Mouse (Mus musculus) cerebellum, postnatal 4 days (tissue): Measurements from ENCODE around the gene Tjp2.
A peak's percentile ranks its signal among the peaks of the same experiment; 100 is the strongest.
"Not testable (repeated sequence)": the region's sequence is repeated elsewhere in the genome, so short reads cannot be mapped to it uniquely, and the experiment has no call there.

Source experiments
- DNase-seq, 2 experiments: peaks; one replicate each; pipeline ENCODE4 v3.0.0; 2022; ENCODE audit warnings: low spot score in 2 of 2, mixed read lengths in 1 of 2

Gene Tjp2

DNA sequence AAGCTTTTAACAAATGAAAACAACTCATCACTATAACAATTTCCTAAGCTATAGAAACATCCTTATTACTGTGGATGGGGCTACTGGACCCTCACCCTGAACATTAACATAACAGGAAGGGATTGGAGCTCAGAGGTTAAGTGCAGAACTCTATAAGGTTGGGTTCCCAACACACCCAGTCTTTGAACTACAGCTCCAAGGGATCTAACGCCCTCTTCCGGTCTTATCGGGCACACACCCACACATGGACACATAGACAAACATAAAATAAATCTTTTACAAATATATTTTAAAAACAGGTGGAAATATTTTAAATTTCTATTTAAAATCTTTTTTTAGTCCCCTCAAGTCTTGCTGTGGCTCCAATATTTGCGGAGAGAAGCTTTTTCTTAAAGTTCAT, 3.4 kb downstream of the Tjp2 start:
- no peak for DNase-seq

DNA sequence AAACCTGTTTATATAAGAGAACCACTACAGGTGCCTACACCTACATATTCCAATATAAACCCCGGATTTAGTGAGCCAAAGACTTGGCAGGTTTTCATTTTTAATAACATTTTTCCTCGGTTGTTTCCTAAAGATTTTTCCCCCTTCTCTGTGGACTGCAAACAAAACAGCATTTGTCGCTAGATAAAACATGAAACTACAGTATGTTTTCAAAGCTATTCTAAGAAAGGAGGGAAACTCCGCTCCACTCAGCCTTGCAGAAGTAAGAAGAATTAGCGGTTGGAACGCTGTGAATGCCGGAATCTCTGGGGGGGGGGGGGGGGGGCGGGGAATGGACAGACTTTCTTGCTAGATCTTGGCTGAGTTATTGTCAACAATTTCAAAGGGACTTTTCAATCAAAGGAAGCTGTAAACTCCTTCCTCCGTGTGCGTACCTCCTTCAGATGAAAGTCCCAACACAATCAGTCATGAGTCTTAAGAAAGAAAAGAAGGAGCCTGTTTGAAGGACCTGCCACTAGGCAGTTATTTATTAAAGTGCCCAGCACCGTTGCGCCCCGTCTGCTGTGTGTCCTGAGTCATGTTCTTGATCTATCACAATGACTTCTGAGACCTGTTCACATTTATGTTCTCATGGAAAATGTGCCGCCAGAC, 3.9 kb downstream of the Tjp2 start:
- DNase-seq, result no peak

- no peak for DNase-seq
These were observed 5.8 kb downstream of the Tjp2 start for GRCm38 (mm10) chr19:24219011-24219410.

- DNase-seq, result no peak
These were observed 6.5 kb downstream of the Tjp2 start for GRCm38 (mm10) chr19:24218291-24218690.

GRCm38 (mm10) chr19:24217851-24218250, 7.0 kb downstream of the Tjp2 start:
- DNase-seq, result no peak

- DNase-seq, result no peak
These were observed 8.1 kb downstream of the Tjp2 start for GRCm38 (mm10) chr19:24216771-24217170.

- no peak for DNase-seq
These were observed 9.9 kb downstream of the Tjp2 start for GRCm38 (mm10) chr19:24214939-24215338.

DNA sequence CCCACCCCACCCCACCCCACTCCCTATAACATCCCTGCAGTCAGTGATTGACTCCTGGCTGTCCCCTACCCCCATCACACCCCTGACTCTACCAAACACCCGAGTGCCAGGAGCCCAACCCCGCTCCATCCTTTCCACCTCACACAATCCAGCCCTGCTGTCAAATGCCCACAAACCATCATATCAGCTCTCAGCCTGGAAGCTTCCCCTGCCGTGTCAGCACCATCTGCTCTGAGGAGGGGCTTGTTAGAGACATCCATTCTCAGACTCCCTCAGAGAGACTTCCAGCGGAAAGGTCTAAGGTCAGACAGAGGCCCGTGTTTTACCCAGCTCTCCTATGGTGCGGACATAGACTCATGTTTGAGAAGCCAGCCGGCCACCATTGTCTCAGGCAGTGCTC, 11.5 kb downstream of the Tjp2 start:
- no peak for DNase-seq

DNA sequence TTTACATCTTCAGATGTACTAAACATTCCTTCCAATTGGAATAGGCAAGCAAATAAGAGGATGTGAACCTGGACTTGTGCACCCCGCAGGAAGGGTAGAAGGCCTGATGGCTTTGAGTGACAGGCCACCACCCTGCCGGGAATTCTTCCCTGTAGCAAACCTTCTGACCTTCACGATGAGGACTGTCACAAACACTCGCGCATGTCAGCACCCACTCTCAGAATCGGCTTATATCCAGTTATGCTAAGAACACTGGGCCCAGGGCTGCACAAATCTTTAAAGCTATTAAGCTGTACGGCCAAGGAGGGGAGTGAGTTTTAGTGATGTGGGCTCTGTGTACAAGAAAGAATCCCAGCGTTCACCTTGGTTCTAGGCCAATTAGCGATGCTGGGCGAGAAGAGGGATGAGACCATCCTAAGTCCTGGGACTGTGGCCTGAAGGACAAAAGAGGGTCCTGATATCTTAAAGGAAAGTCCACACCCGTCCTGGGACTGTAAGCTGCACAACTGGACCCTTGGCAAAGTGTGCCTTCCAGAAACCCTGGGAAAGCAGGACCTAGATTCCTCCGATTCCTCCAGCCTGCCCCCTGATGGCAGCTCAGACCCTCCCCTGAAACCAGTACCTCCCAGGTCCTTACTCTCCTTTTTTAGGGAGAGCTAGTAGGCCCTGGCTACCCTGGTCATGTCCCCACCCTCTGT, 12.1 kb downstream of the Tjp2 start:
- no peak for DNase-seq

DNA sequence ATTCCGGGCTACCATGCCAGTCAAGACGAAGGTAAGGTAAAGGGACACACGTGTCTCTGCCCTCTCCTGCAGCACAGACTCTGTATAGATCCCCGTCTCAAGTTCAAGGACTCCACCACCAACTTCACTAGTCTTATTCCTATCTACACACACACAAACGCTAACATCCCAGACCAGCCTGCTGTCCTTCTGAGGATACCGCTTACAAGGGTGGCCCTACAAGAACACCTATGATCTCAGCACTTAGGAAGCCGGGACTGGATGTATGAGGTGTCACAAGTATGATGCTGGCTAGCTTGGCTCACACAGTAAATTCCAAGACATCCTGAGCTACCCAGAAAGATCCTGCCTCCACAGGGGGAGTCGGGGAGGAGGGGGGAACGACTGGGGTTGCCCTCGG, 13.7 kb downstream of the Tjp2 start:
- DNase-seq, result no peak

DNA sequence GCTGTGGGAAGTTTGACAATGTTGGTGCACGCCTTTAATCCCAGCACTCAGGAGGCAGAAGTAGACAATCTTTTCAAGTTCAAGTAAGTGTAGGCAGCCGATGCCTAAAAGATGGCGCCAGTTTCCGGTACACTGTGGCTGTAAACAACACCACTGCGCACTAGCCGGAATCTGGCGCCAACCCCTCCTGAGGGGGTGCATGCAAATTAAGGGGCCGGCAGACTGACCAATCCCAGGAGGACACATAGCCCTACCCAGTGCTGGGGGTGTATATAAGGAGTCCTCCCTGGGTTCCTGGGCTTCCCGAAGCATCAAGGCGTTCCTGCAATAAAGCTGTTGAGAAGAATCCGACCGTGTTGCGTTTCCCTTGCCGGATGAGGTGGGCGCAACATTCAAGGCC, 15.3 kb downstream of the Tjp2 start:
- no peak for DNase-seq

GRCm38 (mm10) chr19:24207967-24208366, 16.9 kb downstream of the Tjp2 start:
- no peak for DNase-seq

DNA sequence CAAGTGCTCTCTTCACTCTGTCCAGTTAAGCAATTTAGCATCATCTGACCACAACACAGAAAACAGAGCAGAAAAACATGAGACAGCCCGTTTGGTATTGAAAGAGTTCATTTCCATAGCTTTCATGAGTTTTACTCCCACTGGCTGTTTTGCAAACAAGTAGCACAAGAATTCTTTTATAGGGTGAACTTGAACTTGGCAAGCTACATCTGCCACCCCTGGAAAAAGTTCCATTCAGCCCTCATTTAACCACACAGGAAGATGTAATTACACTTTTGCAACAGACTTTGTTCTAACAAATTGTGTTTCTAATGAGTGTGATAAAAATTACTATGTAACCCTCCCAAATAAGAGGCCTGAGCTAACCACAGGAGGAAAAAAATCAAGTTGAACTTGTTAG, 19.8 kb downstream of the Tjp2 start:
- DNase-seq, result no peak

DNA sequence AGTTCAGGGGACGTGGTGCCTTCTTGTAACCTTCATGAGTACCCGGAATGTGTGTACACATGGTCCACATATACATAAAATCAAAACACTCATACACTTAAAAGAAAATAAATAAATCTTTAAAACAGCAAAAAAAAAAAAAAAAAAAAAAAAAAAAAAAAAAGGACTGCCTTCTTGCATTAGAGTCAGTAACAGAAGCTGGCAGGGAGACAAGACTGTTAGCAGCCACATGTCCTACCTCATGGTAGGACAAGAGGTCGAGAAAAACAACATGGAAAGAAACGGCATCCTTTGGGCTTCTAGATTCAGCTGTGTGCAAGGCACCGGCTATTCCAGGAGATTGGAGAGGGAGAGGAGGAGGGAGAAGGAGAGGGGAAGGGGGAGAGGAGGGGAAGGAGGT, 23.0 kb downstream of the Tjp2 start:
- no peak for DNase-seq

DNA sequence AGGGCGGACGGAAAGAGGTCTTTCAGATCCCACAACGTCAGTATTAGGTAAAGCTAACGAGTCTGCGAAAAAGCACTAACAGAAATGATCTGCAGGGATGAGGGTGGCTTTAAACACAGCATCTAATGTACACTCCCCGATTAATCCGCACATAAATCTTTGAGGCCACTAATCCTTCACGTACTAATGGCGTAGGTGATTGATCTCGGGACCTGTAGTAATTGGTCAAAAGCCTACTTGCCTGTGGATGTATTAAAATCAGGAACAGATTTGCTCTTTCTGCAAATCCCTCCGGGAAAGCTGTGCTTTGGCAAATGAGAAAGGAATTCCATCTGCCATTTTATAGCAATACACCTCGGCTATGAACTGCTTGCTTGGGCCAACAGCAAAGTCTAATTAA, 24.3 kb downstream of the Tjp2 start:
- DNase-seq, result no peak

DNA sequence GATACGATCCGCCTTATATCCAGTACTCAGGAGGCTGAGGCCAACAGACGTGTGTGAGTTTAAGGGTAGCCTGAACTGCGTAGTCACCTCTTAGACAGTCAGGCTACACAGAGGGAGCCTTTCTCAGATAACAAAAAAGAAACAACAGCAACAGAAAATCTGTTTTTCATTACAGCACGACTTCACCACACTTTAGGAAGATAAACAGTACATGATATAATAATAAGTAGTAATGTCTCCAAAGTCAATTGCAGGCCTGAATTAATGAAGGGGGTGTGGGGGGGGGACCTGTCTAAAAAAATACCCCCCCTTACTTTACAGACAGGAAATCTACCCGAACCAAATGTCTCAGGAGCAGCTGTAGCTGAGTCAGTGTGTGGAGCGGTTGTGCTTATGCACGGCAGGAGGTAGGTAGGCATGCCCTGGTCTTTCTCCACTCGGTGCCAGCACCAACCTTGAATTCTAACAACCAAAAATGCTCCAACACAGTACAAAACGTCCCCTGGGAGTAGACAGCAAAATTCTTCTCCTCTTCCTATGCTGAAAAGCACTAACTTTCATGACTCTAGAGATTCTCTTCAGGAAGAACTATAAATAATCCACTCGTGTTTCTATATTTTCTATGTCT, 26.0 kb downstream of the Tjp2 start:
- no peak for DNase-seq

GRCm38 (mm10) chr19:24197338-24197737, 27.5 kb downstream of the Tjp2 start:
- DNase-seq, result no peak

DNA sequence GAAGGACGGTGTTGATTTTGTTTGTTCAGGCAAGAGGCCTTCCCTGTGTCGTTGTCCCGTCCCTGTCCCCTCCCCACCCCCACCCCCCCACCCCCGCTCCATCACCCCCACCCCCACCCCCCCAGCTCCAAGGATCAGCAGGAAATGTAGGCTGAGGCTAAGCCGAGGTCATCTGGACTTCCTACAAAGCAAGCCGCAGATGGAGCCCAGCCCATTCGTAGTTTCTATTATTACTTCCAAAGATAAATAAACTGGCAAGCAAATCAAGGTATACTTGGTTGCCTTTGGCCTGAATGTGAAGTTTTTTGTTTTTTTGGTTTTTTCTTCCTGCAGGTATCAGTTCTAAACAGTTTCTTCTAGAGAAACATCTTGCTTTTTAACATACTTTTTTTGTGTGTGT, 29.6 kb downstream of the Tjp2 start:
- no peak for DNase-seq

DNA sequence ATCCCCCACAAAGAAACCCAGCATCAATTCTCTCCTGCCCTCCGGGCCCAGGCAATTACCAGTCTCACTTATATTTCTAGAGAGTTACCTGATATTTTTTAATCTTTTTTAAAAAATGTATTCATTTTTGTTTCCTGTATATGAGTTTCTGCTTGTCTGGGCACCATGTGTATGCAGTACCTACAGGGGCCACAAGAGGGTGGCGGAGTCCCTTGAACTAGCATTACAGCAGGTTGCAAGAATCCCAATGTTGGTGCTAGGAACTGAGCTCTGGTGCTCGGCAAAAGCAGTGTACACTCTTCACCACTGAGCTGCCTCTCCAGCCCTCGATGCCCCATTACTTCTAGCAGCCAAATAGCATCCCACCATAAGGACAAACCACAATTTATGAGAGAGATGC, 30.6 kb downstream of the Tjp2 start:
- DNase-seq, result peak in 1 of 2 experiments; percentile 12

GRCm38 (mm10) chr19:24192946-24193345, 31.9 kb downstream of the Tjp2 start:
- no peak for DNase-seq

- no peak for DNase-seq
These were observed 37.0 kb downstream of the Tjp2 start for GRCm38 (mm10) chr19:24187791-24188190.

GRCm38 (mm10) chr19:24187358-24187757, 37.5 kb downstream of the Tjp2 start:
- not testable (repeated sequence) for DNase-seq

- no peak for DNase-seq
These were observed 41.1 kb downstream of the Tjp2 start for GRCm38 (mm10) chr19:24183680-24184235.
